Mouse (Mus musculus) frontal cortex, postnatal 25 days (tissue): ENCODE data around the gene Faap20.

Source experiments
- DNase-seq, 2 experiments: peaks; one replicate each; pipeline ENCODE4 v3.0.0; 2022; ENCODE audit warnings: low spot score in 2 of 2

Gene Faap20

GRCm38 (mm10) chr4:155284521-155285379 lies 35.1 kb downstream of the Faap20 start:
- no peak for DNase-seq

- no peak for DNase-seq
Observed at GRCm38 (mm10) chr4:155286090-155286489, 36.5 kb downstream of the Faap20 start.

- DNase-seq, result no peak
Observed at GRCm38 (mm10) chr4:155287713-155288112, 38.1 kb downstream of the Faap20 start.

- DNase-seq, result no peak
Observed at GRCm38 (mm10) chr4:155288586-155288985, 39.0 kb downstream of the Faap20 start.

- no peak for DNase-seq
Observed at GRCm38 (mm10) chr4:155290045-155290444, 40.4 kb downstream of the Faap20 start.

GRCm38 (mm10) chr4:155292863-155293262 lies 43.3 kb downstream of the Faap20 start:
- DNase-seq, result no peak

- DNase-seq, result no peak
Observed at GRCm38 (mm10) chr4:155294381-155294780, 44.8 kb downstream of the Faap20 start.

- DNase-seq, result no peak
Observed at GRCm38 (mm10) chr4:155295026-155295590, 45.5 kb downstream of the Faap20 start.

- no peak for DNase-seq
Observed at GRCm38 (mm10) chr4:155295996-155296395, 46.4 kb downstream of the Faap20 start.

GRCm38 (mm10) chr4:155297057-155297456 lies 47.5 kb downstream of the Faap20 start:
- no peak for DNase-seq

GRCm38 (mm10) chr4:155298826-155299225 lies 49.2 kb downstream of the Faap20 start:
- no peak for DNase-seq

GRCm38 (mm10) chr4:155300421-155301097 lies 51.0 kb downstream of the Faap20 start:
- no peak for DNase-seq

GRCm38 (mm10) chr4:155301098-155301447 lies 51.5 kb downstream of the Faap20 start:
- DNase-seq, result no peak

- DNase-seq, result no peak
Observed at GRCm38 (mm10) chr4:155301965-155302364, 52.4 kb downstream of the Faap20 start.

- no peak for DNase-seq
Observed at GRCm38 (mm10) chr4:155304508-155305096, 55.0 kb downstream of the Faap20 start.

GRCm38 (mm10) chr4:155305531-155306031 lies 56.0 kb downstream of the Faap20 start:
- no peak for DNase-seq
